ENCODE assay signal across 9 mouse cellular contexts in the genomic region with DNA sequence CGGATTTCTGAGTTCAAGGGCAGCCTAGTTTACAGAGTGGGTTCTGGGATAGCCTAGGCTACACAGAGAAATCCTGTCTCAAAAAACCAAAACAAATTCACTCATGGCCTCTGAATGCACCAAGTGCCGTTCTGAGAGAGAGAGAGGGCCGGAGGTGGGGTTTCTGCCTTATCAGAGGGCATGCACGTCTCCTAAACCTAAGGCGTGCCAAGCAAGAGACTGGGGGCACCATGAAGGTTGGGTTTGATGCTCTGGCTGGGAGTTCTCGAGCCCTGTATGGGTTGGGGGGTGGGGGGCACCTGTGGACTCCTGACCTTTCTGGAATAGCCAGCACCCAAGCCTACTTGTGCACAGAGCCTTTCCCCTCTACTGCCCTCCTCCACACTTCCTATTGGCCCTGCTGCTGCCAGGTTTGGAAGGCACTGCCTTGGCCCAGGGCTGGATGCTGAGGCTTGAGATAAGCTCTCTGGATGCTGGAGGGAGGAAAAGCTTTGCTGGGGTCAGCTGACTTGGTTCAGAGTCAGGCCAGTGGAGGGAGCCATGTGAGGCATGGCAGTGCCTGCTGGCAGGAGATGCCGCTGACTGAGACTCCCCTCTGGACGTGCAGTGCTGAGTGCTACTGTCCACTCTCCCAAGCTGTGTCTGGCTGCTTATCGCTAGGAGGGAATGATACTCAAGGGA. TPM values are rescaled to one million over a fixed set of nuclear protein-coding genes. Genes with fewer than 3 reads are reported as not detected.
DNase-seq lines count a peak whose midpoint lies in the region; ATAC-seq and TF ChIP-seq lines count a peak whose summit lies in the region.
"Had no signal": no experiment of that assay in that cellular context is flagged by ENCODE, and none has a peak within 500 bp of the region (broad histone marks: within the 10 kb centered on the region; RNA-seq: fewer than 3 reads in every experiment).

No protein-coding gene starts in this region.

- WGBS in lung, adult 2 months, result 63% methylated on average over 9 of the region's 9 CpGs
- 71% methylated on average over 9 of the region's 9 CpGs for WGBS in heart, embryonic 16.5 days
- 79% methylated on average over 9 of the region's 9 CpGs for WGBS in hindbrain, embryonic 11.5 days

- no peak overlapping the region for H3K4me3 ChIP-seq in lung, adult 2 months (replicated peaks; ENCODE audit: extremely low read depth, low read depth, low read length)
- no peak overlapping the region for H3K4me3 ChIP-seq in heart, embryonic 16.5 days (ENCODE audit: low read length)
- no peak overlapping the region for H3K4me3 ChIP-seq in hindbrain, embryonic 11.5 days (ENCODE audit: low read depth, low read length)

- peak; percentile 15; the same call in 1 of the 2 replicates for ATAC-seq in heart, embryonic 16.5 days (replicated peaks; ENCODE audit: extremely low read depth, insufficient read depth, low FRiP score)
- ATAC-seq in granulocyte monocyte progenitor cell, adult 5-6 weeks (replicated peaks; ENCODE audit: poor library complexity, severe bottlenecking), result no peak
- ATAC-seq in hindbrain, embryonic 11.5 days (ENCODE audit: low FRiP score), result no peak

- H3K4me2 ChIP-seq in heart, embryonic 16.5 days (ENCODE audit: low read depth, low read length), result 0 out of 2 replicates have a peak overlapping the region, but pooled peaks have one; percentile 1
- H3K4me2 ChIP-seq in hindbrain, embryonic 11.5 days (replicated peaks; ENCODE audit: low read depth, low read length), result no peak overlapping the region

- no peaks in the 10 kb centered on the region for H3K9me3 ChIP-seq in heart, embryonic 16.5 days (replicated peaks; ENCODE audit: control insufficient read depth, low read length)
- no peaks in the 10 kb centered on the region for H3K9me3 ChIP-seq in hindbrain, embryonic 11.5 days (ENCODE audit: control insufficient read depth, low read length)
- H3K9me3 ChIP-seq: embryonic facial prominence, embryonic 15.5 days had no signal

- H3K4me1 ChIP-seq in lung, adult 2 months (ENCODE audit: control insufficient read depth, insufficient read depth, low read length), result peaks cover 54% of the 10 kb centered on the region
- peaks cover 35% of the 10 kb centered on the region for H3K4me1 ChIP-seq in heart, embryonic 16.5 days (ENCODE audit: control insufficient read depth, insufficient read depth, low read length)
- H3K4me1 ChIP-seq in hindbrain, embryonic 11.5 days (replicated peaks; ENCODE audit: control insufficient read depth, insufficient read depth, low read length), result no peaks in the 10 kb centered on the region; the same call in none of the 2 replicates

- H3K36me3 ChIP-seq in heart, embryonic 16.5 days (ENCODE audit: control insufficient read depth, insufficient read depth), result no peaks in the 10 kb centered on the region
- no peaks in the 10 kb centered on the region for H3K36me3 ChIP-seq in hindbrain, embryonic 11.5 days (ENCODE audit: control insufficient read depth, insufficient read depth, low read length)
- H3K36me3 ChIP-seq: embryonic facial prominence, embryonic 15.5 days had no signal

- TF ChIP-seq CTCF in lung, adult 2 months (IDR thresholded peaks at IDR 0.05; ENCODE audit: insufficient read depth, low read length), result peak; percentile 10; the same call in 1 of the 2 replicates

- no peak overlapping the region for H3K9ac ChIP-seq in heart, embryonic 16.5 days (ENCODE audit: low read length)
- no peak overlapping the region for H3K9ac ChIP-seq in hindbrain, embryonic 11.5 days (ENCODE audit: low read depth, low read length)
- H3K9ac ChIP-seq: embryonic facial prominence, embryonic 15.5 days had no signal

- peak; percentile 73 for DNase-seq in adrenal gland, adult 2 months
- DNase-seq in adrenal gland, postnatal 4 days (ENCODE audit: low spot score in 2 of 2), result no peak
- peak; percentile 43 for DNase-seq in lung, adult 2 months
- no peak for DNase-seq in lung, postnatal 25 days (ENCODE audit: low spot score)
- DNase-seq in lung, postnatal 36 days, result peak; percentile 55
- DNase-seq in hindbrain, embryonic 11.5 days (ENCODE audit: low spot score), result no peak

- H3K27me3 ChIP-seq in heart, embryonic 16.5 days (ENCODE audit: control insufficient read depth, insufficient read depth, low read length), result no peaks in the 10 kb centered on the region
- H3K27me3 ChIP-seq in hindbrain, embryonic 11.5 days (ENCODE audit: control insufficient read depth, insufficient read depth, low read length), result peaks cover 4% of the 10 kb centered on the region
- H3K27me3 ChIP-seq: embryonic facial prominence, embryonic 15.5 days had no signal

- no peak overlapping the region for H3K27ac ChIP-seq in heart, embryonic 16.5 days (ENCODE audit: low read length)
- no peak overlapping the region for H3K27ac ChIP-seq in hindbrain, embryonic 11.5 days (ENCODE audit: low read depth, low read length)
- H3K27ac ChIP-seq: embryonic facial prominence, embryonic 15.5 days had no signal

- no peak; the same call in 1 of the 2 replicates for TF ChIP-seq POLR2A in lung, adult 2 months (IDR thresholded peaks at IDR 0.05; ENCODE audit: borderline replicate concordance, extremely low read depth, low read depth, low read length)

RNA-seq across cellular contexts. Expression of a gene that starts 7.6 kb away (rescaled TPM):
- 100 to 1,000 TPM; 116 to 158 TPM for total RNA-seq in adrenal gland, adult 2 months (2021)
- polyA plus RNA-seq in adrenal gland, adult 2 months (2012; rRNA removed), result 204 and 217 TPM in 2 replicates
- 10 to 100 TPM; 83.0 to 91.7 TPM for total RNA-seq in adrenal gland, postnatal 4 days (2021)
- 158 and 174 TPM in 2 replicates for polyA plus RNA-seq in lung, adult 2 months (2012; rRNA removed)
- 71.0 and 76.0 TPM in 2 replicates for polyA plus RNA-seq in heart, embryonic 16.5 days (2015; fragmentation: Nextera tagmentation; extraction: Ambion mirVana)
- total RNA-seq in granulocyte monocyte progenitor cell, adult 5-6 weeks (2014; fragmentation: Nextera tagmentation), result 97.0 and 99.2 TPM in 2 replicates
- total RNA-seq in granulocyte monocyte progenitor cell, adult 5-6 weeks (2017), result 67.6 and 71.6 TPM in 2 replicates
- 28.1 and 28.4 TPM in 2 replicates for polyA plus RNA-seq in hindbrain, embryonic 11.5 days (2014; fragmentation: Nextera tagmentation; extraction: Ambion mirVana)

RNA-seq across cellular contexts. Expression of a gene that starts 18.1 kb away (rescaled TPM):
- total RNA-seq in adrenal gland, adult 2 months (2021), result 10 to 100 TPM; 13.4 to 18.6 TPM
- 44.5 and 52.6 TPM in 2 replicates for polyA plus RNA-seq in adrenal gland, adult 2 months (2012; rRNA removed)
- total RNA-seq in adrenal gland, postnatal 4 days (2021), result 10 to 100 TPM; 19.2 to 27.9 TPM
- 94.2 and 133 TPM in 2 replicates for polyA plus RNA-seq in lung, adult 2 months (2012; rRNA removed)
- polyA plus RNA-seq in heart, embryonic 16.5 days (2015; fragmentation: Nextera tagmentation; extraction: Ambion mirVana), result 26.3 and 28.7 TPM in 2 replicates
- total RNA-seq in granulocyte monocyte progenitor cell, adult 5-6 weeks (2014; fragmentation: Nextera tagmentation), result 8.4 and 33.0 TPM in 2 replicates
- total RNA-seq in granulocyte monocyte progenitor cell, adult 5-6 weeks (2017), result 11.9 and 19.1 TPM in 2 replicates
- polyA plus RNA-seq in hindbrain, embryonic 11.5 days (2014; fragmentation: Nextera tagmentation; extraction: Ambion mirVana), result 3.6 and 4.0 TPM in 2 replicates

RNA-seq across cellular contexts. Expression of a gene that starts 54.7 kb away (rescaled TPM):
- under 1 TPM; 0.35 to 0.66 TPM for total RNA-seq in adrenal gland, adult 2 months (2021)
- 0.38 and 0.66 TPM in 2 replicates for polyA plus RNA-seq in adrenal gland, adult 2 months (2012; rRNA removed)
- 1 to 10 TPM in 1 of 2 experiments, under 1 TPM in 1; 0.95 to 1.1 TPM for total RNA-seq in adrenal gland, postnatal 4 days (2021)
- polyA plus RNA-seq in lung, adult 2 months (2012; rRNA removed), result 4.0 and 18.9 TPM in 2 replicates
- polyA plus RNA-seq in heart, embryonic 16.5 days (2015; fragmentation: Nextera tagmentation; extraction: Ambion mirVana), result 2.8 and 9.6 TPM in 2 replicates
- total RNA-seq in granulocyte monocyte progenitor cell, adult 5-6 weeks (2014; fragmentation: Nextera tagmentation), result 0.53 and 2.8 TPM in 2 replicates
- 1.7 and 2.2 TPM in 2 replicates for total RNA-seq in granulocyte monocyte progenitor cell, adult 5-6 weeks (2017)
- 0.11 TPM in 1 of 2 replicates, not detected in the other for polyA plus RNA-seq in hindbrain, embryonic 11.5 days (2014; fragmentation: Nextera tagmentation; extraction: Ambion mirVana)

RNA-seq across cellular contexts. Expression of a gene that starts 58.4 kb away (rescaled TPM):
- 10 to 100 TPM; 52.5 to 65.1 TPM for total RNA-seq in adrenal gland, adult 2 months (2021)
- polyA plus RNA-seq in adrenal gland, adult 2 months (2012; rRNA removed), result 256 and 263 TPM in 2 replicates
- 100 to 1,000 TPM; 116 to 120 TPM for total RNA-seq in adrenal gland, postnatal 4 days (2021)
- 254 and 294 TPM in 2 replicates for polyA plus RNA-seq in lung, adult 2 months (2012; rRNA removed)
- polyA plus RNA-seq in heart, embryonic 16.5 days (2015; fragmentation: Nextera tagmentation; extraction: Ambion mirVana), result 30.9 and 31.7 TPM in 2 replicates
- total RNA-seq in granulocyte monocyte progenitor cell, adult 5-6 weeks (2014; fragmentation: Nextera tagmentation), result 33.3 and 52.1 TPM in 2 replicates
- 3.5 and 6.1 TPM in 2 replicates for total RNA-seq in granulocyte monocyte progenitor cell, adult 5-6 weeks (2017)
- 17.9 and 19.4 TPM in 2 replicates for polyA plus RNA-seq in hindbrain, embryonic 11.5 days (2014; fragmentation: Nextera tagmentation; extraction: Ambion mirVana)

Comparison
In these comparisons a context has a peak if more than half of its experiments do, and no peak if none do; other contexts are left out.
1. DNase-seq: peak in adrenal gland, adult 2 months (single experiment), lung, adult 2 months (single experiment) and lung, postnatal 36 days (single experiment); none in adrenal gland, postnatal 4 days (0 of 2), lung, postnatal 25 days (single experiment) and hindbrain, embryonic 11.5 days (single experiment).